Mouse (Mus musculus) testis, adult 2 months (tissue): ENCODE data around the gene Gfy. TPM values are rescaled to one million over a fixed set of nuclear protein-coding genes. Genes with fewer than 3 reads are reported as not detected.

Experiments used
- H3K27ac ChIP-seq: fragments of 200-500 bp; 2 replicates; pipeline ENCODE4 v1.5.1; 2012; ENCODE audit warnings: low read depth, low read length; ENCODE audit not compliant: control insufficient read depth, insufficient read depth
- H3K27me3 ChIP-seq: fragments of 200-500 bp; 2 replicates; pipeline ENCODE4 v1.6.1; 2012; ENCODE audit warnings: mild to moderate bottlenecking, low read length, moderate library complexity; ENCODE audit not compliant: control insufficient read depth, insufficient read depth
- H3K36me3 ChIP-seq: fragments of 200-500 bp; 2 replicates; pipeline ENCODE4 v1.6.1; 2012; ENCODE audit warnings: mild to moderate bottlenecking, low read length; ENCODE audit not compliant: control insufficient read depth, insufficient read depth
- H3K4me1 ChIP-seq: fragments of 200-500 bp; 2 replicates; pipeline ENCODE4 v1.6.1; 2012; ENCODE audit warnings: low read length; ENCODE audit not compliant: control insufficient read depth, insufficient read depth
- H3K4me3 ChIP-seq: fragments of 200-500 bp; 2 replicates; pipeline ENCODE4 v1.5.1; 2012; ENCODE audit warnings: low read depth, mild to moderate bottlenecking, low read length, moderate library complexity, mixed read lengths; ENCODE audit not compliant: control insufficient read depth
- CTCF ChIP-seq: fragments of 200-500 bp; IDR thresholded peaks from 2 replicates; pipeline ENCODE4 v1.5.1; 2012; ENCODE audit warnings: low read depth, mild to moderate bottlenecking, inconsistent platforms, low read length, moderate library complexity; ENCODE audit not compliant: control insufficient read depth, insufficient read depth, insufficient replicate concordance
- POLR2A ChIP-seq: fragments of 200-500 bp; IDR thresholded peaks from 2 replicates; pipeline ENCODE4 v1.6.1; 2012; ENCODE audit warnings: low read depth, mild to moderate bottlenecking, inconsistent platforms, low read length, moderate library complexity; ENCODE audit not compliant: control insufficient read depth
- polyA plus RNA-seq: library from polyadenylated mRNA; depleted of rRNA; stranded (reverse); fragments of >200 nt; gene quantifications from 2 replicates; pipeline ENCODE4 v1.2.3, GENCODE M21; 2012

Gfy gene
- polyA plus RNA-seq, 1 experiment: 5.4 TPM

DNA sequence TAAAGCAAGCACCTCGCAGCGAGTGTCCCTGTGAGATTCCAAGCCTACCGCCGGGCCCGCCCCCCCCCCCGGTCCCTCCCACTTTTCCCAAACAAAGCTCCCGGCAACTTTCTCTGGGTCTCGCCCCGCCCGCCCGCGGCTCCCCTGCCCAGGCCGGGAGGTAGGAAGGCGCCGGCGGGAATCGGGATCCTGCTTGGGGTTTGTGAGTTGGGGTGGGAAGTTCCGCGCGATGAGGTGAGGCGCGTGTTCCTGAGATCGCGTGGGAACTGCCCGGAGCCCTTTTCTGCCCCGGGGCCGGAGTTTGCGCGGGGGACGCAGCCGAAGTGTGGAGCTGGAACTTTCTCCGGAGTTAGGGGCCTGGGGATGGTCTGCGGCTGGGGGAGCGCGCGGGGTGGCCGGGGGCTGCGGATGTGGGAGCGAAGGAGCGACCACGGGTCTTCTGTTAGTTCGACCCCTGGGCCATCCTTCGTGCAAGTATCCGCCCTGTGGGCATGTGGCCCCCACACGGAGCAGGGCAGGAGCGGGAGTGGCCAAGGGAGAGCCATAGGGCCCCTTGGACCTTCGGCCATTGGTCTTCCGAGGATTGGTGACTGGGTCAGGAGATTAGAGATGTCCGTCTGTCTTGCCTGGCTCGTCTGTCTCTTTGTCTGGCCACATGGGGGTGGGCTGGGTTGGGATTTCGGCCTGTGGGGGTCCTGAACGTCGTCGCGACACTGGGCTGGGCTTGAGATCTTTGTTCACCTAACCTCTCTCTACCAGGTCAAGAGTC is 36.5 kb upstream of the Gfy start, which contains the start of gene Tead2:
TSS of gene Tead2 (plus strand) at position 81 of the 769 bp plus-strand sequence.
- H3K27me3 ChIP-seq: no peaks in the 10 kb centered on the region
- peaks cover 14% of the 10 kb centered on the region for H3K4me1 ChIP-seq
- TF ChIP-seq POLR2A: no peak
- TF ChIP-seq CTCF: no peak
- peaks cover 4% of the 10 kb centered on the region for H3K36me3 ChIP-seq
- no peak within 1 kb of the TSS for H3K27ac ChIP-seq
- peak within 1 kb of the TSS; percentile 80 for H3K4me3 ChIP-seq

DNA sequence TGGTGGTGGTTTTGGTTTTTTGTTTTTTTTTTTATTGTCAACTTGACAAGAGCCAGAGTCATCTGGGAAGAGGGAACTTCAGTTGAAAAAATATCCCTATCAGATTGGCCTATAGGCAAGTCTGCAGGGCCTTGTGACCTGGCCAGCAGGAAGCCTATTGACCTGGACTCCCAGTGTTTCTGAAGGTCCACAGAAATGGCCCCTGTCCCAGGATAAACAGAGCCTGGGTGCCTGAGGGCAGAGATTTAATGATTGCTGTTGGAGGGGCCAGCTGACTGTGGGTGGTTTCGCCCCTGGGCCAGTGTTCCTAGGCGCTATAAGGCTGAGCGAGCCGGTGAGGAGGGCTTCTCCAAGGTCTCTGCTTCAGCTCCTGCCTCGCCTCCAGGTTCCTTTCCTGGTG is 34.3 kb upstream of the Gfy start:
- H3K36me3 ChIP-seq: peaks cover 7% of the 10 kb centered on the region
- no peak overlapping the region for H3K27ac ChIP-seq
- H3K27me3 ChIP-seq: no peaks in the 10 kb centered on the region
- H3K4me3 ChIP-seq: peak overlapping the region; percentile 93
- H3K4me1 ChIP-seq: peaks cover 12% of the 10 kb centered on the region
- TF ChIP-seq POLR2A (no peak), CTCF (no peak)

DNA sequence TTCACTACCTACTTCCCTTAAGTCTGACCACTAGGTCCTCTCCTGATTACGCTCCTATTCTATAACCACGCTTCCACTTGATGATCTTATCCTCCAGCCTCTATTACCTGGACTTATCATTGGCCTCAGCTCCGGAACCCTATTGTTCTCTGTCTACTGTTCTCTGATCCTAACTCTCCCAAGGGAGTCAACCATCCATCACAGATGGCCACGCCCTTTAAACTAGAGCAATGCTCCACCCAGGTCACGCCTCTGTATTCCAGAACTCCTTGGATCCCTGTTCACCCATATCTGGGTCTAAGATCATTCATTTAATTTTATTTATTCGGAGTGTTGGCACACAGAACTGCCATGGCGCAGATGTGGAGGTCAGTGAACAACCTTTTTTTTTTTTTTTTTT is 33.0 kb upstream of the Gfy start:
- no peak for TF ChIP-seq POLR2A
- TF ChIP-seq CTCF: no peak
- Histone ChIP-seq H3K27ac (peak overlapping the region; percentile 97), H3K36me3 (peaks cover 7% of the 10 kb centered on the region), H3K4me3 (peak overlapping the region; percentile 93), H3K4me1 (peaks cover 12% of the 10 kb centered on the region), H3K27me3 (no peaks in the 10 kb centered on the region)

DNA sequence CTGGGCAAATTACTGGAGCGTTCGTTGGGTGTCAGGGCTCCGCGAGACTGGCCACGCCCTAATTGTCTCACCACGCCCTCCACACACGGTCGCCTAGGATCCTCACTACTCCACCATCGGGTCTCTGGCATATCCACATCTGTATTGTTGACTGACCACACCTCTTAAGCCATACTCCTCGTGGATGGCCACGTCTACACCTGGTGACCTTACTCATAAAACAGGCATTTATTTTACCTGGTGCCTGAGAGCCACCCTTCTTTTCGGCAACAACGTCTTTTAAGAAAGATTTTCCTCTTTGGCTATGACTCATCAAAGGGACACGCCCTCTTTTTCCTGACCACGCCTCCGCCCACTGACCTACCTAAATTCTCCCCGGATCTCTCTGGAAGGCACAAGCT is 32.5 kb upstream of the Gfy start, which contains the start of gene Dkkl1:
TSS of gene Dkkl1 (minus strand) at position 297 of the 401 bp plus-strand sequence.
- Histone ChIP-seq H3K27ac (peak within 1 kb of the TSS; percentile 97), H3K27me3 (no peaks in the 10 kb centered on the region), H3K4me1 (peaks cover 8% of the 10 kb centered on the region), H3K36me3 (peaks cover 7% of the 10 kb centered on the region), H3K4me3 (peak within 1 kb of the TSS; percentile 93)
- TF ChIP-seq CTCF: no peak

DNA sequence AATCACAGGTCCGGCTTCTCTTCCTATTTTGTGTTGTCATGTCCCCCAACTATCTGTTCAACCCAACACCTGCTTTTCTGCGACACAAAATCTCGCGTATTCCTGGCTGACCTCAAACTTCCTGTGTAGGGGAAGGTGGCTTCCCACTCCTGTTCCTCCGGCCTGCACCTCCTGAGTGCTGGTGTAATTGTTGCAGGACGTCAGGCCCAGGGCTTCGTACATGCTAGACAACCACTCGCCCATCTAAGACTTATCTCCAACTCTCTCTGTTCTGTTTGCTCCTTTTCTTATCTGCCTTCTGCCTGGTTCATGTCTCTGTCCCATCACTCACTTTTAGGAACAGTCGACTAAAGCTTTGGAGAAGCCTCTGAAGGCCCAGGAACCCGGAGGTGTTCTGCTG is 31.7 kb upstream of the Gfy start:
- Histone ChIP-seq H3K4me3 (peak overlapping the region; percentile 93), H3K27me3 (no peaks in the 10 kb centered on the region), H3K36me3 (peaks cover 7% of the 10 kb centered on the region), H3K4me1 (peaks cover 5% of the 10 kb centered on the region), H3K27ac (peak overlapping the region; percentile 97)
- no peak for TF ChIP-seq POLR2A
- no peak for TF ChIP-seq CTCF

DNA sequence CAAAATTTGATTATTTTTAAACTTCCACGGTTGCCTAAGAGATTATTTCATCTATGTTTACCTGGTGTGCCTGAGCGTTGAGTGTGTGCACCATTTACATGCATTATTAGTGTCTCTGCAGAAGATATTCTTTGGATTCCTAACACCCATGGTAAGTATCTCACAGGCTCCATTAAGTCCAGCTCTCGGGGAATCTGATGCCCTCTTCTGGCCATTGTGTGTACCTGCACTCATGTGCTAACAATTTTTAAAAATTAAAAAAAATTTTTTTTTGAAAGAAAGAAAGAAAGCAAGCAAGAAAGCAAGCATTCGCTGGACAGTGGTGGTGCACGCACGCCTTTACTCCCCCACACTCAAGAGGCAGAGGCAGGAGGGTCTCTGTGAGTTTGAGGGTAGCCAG is 28.9 kb upstream of the Gfy start:
- peaks cover 7% of the 10 kb centered on the region for H3K36me3 ChIP-seq
- H3K27ac ChIP-seq: no peak overlapping the region
- no peak overlapping the region for H3K4me3 ChIP-seq
- peaks cover 2% of the 10 kb centered on the region; the same call in 1 of the 2 replicates for H3K4me1 ChIP-seq
- no peak for TF ChIP-seq POLR2A
- TF ChIP-seq CTCF: no peak
- H3K27me3 ChIP-seq: no peaks in the 10 kb centered on the region

DNA sequence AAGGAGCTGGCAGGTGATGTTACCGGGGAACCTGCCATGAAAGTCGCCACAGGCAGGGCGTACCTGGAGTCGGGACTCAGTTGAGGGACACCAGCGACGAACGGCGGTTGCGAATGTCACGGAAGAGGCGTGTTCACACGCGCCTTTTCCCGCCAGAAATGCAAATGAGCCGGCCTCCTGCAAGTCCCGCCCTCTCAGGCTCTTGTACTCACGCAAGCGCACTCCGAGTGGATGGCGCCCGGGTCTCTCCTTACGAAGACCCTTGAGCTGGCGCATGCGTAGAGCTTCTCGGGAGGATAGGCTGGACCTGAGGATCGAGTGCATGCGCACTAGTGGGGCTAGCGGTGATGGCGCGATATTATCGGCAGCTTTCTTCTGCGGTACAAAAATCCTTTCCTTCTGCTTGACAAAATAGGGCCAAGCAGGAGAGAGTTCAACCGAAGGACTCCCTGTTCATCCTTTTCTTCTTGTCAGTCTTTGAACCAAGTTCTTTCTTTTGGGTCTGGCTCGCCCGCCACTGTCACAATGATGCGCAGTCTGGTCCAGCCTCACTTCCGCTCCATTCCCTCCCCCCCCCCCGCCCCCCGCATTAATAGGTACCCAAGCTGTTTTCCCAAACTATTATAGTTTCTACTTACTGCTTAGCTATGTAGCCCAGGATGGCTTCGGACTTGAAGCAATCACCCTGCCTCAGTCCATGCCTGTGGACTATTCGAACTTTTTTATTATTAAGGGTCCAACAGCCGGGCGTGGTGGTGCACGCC is 25.2 kb upstream of the Gfy start, which contains the start of gene Ccdc155:
TSS of gene Ccdc155 (minus strand) at position 513 of the 764 bp plus-strand sequence.
- Histone ChIP-seq H3K4me1 (no peaks in the 10 kb centered on the region), H3K36me3 (0 out of 2 replicates have a peak, but pooled peaks cover 1% of the 10 kb centered on the region), H3K27me3 (no peaks in the 10 kb centered on the region), H3K27ac (peak within 1 kb of the TSS; percentile 91), H3K4me3 (peak within 1 kb of the TSS; percentile 69)
- TF ChIP-seq POLR2A (peak; percentile 98), CTCF (no peak)
